ENCODE assay signal across 8 mouse cellular contexts in genomic region chr5:31295606-31296141, GRCm38 (mm10). TPM values are rescaled to one million over a fixed set of nuclear protein-coding genes. Genes with fewer than 3 reads are reported as not detected.
DNase-seq lines count a peak whose midpoint lies in the region; ATAC-seq and TF ChIP-seq lines count a peak whose summit lies in the region.

Gene Fndc4, minus strand, starts transcription at chr5:31296080.

- DNase-seq in lung, adult 2 months = peak; percentile 19
- no peak for DNase-seq in lung, postnatal 25 days (ENCODE audit: low spot score)
- DNase-seq in cerebellum, adult 8-10 months = peak; percentile 58
- DNase-seq in frontal cortex, adult 2 months (ENCODE audit: extremely low spot score in 1 of 2, low spot score in 1 of 2) = peak in 1 of 2 experiments; percentile 55
- peak; percentile 13 for DNase-seq in kidney, adult 2 months
- DNase-seq in liver, adult 2 months (ENCODE audit: extremely low read depth, low read depth, low spot score) = no peak

- no peaks in the 10 kb centered on the region for H3K9me3 ChIP-seq in neural tube, embryonic 14.5 days (ENCODE audit: control insufficient read depth, low read length)

- H3K79me2 ChIP-seq in liver, adult 2 months (ENCODE audit: control insufficient read depth, insufficient read depth, low read length) = peaks cover 5% of the 10 kb centered on the region; the same call in 1 of the 2 replicates

- WGBS in lung, adult 2 months = under 1% methylated on average over 46 of the region's 46 CpGs
- WGBS in kidney, adult 2 months = under 1% methylated on average over 46 of the region's 46 CpGs
- WGBS in liver, adult 2 months = under 1% methylated on average over 46 of the region's 46 CpGs
- 1% methylated on average over 18 of the region's 46 CpGs for WGBS in neural tube, embryonic 14.5 days

- peak within 1 kb of the TSS; percentile 51 for H3K4me3 ChIP-seq in lung, adult 2 months (replicated peaks; ENCODE audit: extremely low read depth, low read depth, low read length)
- peak within 1 kb of the TSS; percentile 51 for H3K4me3 ChIP-seq in kidney, adult 2 months (ENCODE audit: insufficient read depth, low read depth, low read length)
- peak within 1 kb of the TSS; percentile 68 for H3K4me3 ChIP-seq in liver, adult 2 months (ENCODE audit: insufficient read depth, low read depth, low read length)
- peak within 1 kb of the TSS; percentile 93 for H3K4me3 ChIP-seq in neural tube, embryonic 14.5 days (ENCODE audit: low read depth, low read length)

- H3K27me3 ChIP-seq in kidney, adult 2 months (replicated peaks; ENCODE audit: control insufficient read depth, insufficient read depth, low read length) = no peaks in the 10 kb centered on the region
- no peaks in the 10 kb centered on the region for H3K27me3 ChIP-seq in liver, adult 2 months (ENCODE audit: control insufficient read depth, insufficient read depth, low read length)
- no peaks in the 10 kb centered on the region for H3K27me3 ChIP-seq in neural tube, embryonic 14.5 days (ENCODE audit: control insufficient read depth, insufficient read depth, low read length)

- H3K36me3 ChIP-seq in kidney, adult 2 months (ENCODE audit: control insufficient read depth, insufficient read depth, low read length) = no peaks in the 10 kb centered on the region
- peaks cover 8% of the 10 kb centered on the region; the same call in 1 of the 2 replicates for H3K36me3 ChIP-seq in liver, adult 2 months (ENCODE audit: control insufficient read depth, insufficient read depth, low read length)
- H3K36me3 ChIP-seq in neural tube, embryonic 14.5 days (ENCODE audit: control insufficient read depth, insufficient read depth, low read length) = peaks cover 12% of the 10 kb centered on the region

- peaks cover 3% of the 10 kb centered on the region for H3K4me1 ChIP-seq in lung, adult 2 months (ENCODE audit: control insufficient read depth, insufficient read depth, low read length)
- no peaks in the 10 kb centered on the region; the same call in 1 of the 2 replicates for H3K4me1 ChIP-seq in kidney, adult 2 months (ENCODE audit: control insufficient read depth, insufficient read depth, low read length)
- H3K4me1 ChIP-seq in liver, adult 2 months (ENCODE audit: control insufficient read depth, insufficient read depth, low read length) = peaks cover 14% of the 10 kb centered on the region; the same call in 1 of the 2 replicates
- peaks cover 16% of the 10 kb centered on the region for H3K4me1 ChIP-seq in neural tube, embryonic 14.5 days (ENCODE audit: control insufficient read depth, insufficient read depth, low read length)

- no peak within 1 kb of the TSS for H3K27ac ChIP-seq in kidney, adult 2 months (ENCODE audit: insufficient read depth, low read depth, low read length)
- peak within 1 kb of the TSS; percentile 96 for H3K27ac ChIP-seq in liver, adult 2 months (replicated peaks; ENCODE audit: insufficient read depth, low read depth, low read length)
- peak within 1 kb of the TSS; percentile 82 for H3K27ac ChIP-seq in neural tube, embryonic 14.5 days (ENCODE audit: low read depth, low read length)

- no peak for TF ChIP-seq CTCF in lung, adult 2 months (IDR thresholded peaks at IDR 0.05; ENCODE audit: insufficient read depth, low read length)
- no peak for TF ChIP-seq CTCF in kidney, adult 2 months (conservative IDR thresholded peaks at IDR 0.05; ENCODE audit: insufficient read depth, insufficient read length, low read depth, low read length)
- no peak for TF ChIP-seq CTCF in liver, adult 2 months (IDR thresholded peaks at IDR 0.05; ENCODE audit: low read depth, low read length)

- H3K9ac ChIP-seq in liver, adult 2 months (ENCODE audit: low read depth, low read length) = peak within 1 kb of the TSS; percentile 93
- peak within 1 kb of the TSS; percentile 97 for H3K9ac ChIP-seq in neural tube, embryonic 14.5 days (replicated peaks; ENCODE audit: low read depth, low read length)

- H3K4me2 ChIP-seq in neural tube, embryonic 14.5 days (ENCODE audit: low read depth, low read length) = peak within 1 kb of the TSS; percentile 95

- no peak for TF ChIP-seq POLR2A in lung, adult 2 months (IDR thresholded peaks at IDR 0.05; ENCODE audit: borderline replicate concordance, extremely low read depth, low read depth, low read length)
- TF ChIP-seq POLR2A in kidney, adult 2 months (IDR thresholded peaks at IDR 0.05; ENCODE audit: low read depth, low read length) = no peak
- no peak for TF ChIP-seq POLR2A in liver, adult 2 months (IDR thresholded peaks at IDR 0.05; ENCODE audit: extremely low read depth, insufficient read depth, low read length)

- peak; percentile 81 for ATAC-seq in neural tube, embryonic 14.5 days (ENCODE audit: low read depth)
- ATAC-seq in megakaryocyte-erythroid progenitor cell, adult 5-6 weeks (replicated peaks; ENCODE audit: low FRiP score, low TSS enrichment, poor library complexity, severe bottlenecking) = no peak

RNA-seq across cellular contexts. Expression of gene Fndc4, which starts in this region (rescaled TPM):
- 11.7 and 17.8 TPM in 2 replicates for polyA plus RNA-seq in lung, adult 2 months (2012; rRNA removed)
- polyA plus RNA-seq in frontal cortex, adult 2 months (2012; rRNA removed) = 132 and 178 TPM in 2 replicates
- polyA plus RNA-seq in kidney, adult 2 months (2012; rRNA removed) = 8.8 and 14.0 TPM in 2 replicates
- 30.6 and 34.8 TPM in 2 replicates for total RNA-seq in liver, adult 2 months (2014; rRNA removed)
- polyA plus RNA-seq in liver, adult 2 months (2012; rRNA removed) = 90.7 and 97.7 TPM in 2 replicates
- 106 and 113 TPM in 2 replicates for polyA plus RNA-seq in neural tube, embryonic 14.5 days (2014; fragmentation: Nextera tagmentation; extraction: Ambion mirVana)
- 0.31 TPM in 1 of 2 replicates, not detected in the other for total RNA-seq in megakaryocyte-erythroid progenitor cell, adult 5-6 weeks (2014; fragmentation: Nextera tagmentation)
- total RNA-seq in megakaryocyte-erythroid progenitor cell, adult 5-6 weeks (2017) = not detected in 2 replicates

Comparison
In these comparisons a context has a peak if more than half of its experiments do, and no peak if none do; other contexts are left out.
1. RNA of gene Fndc4 (total RNA-seq): 30.6 to 34.8 TPM in liver, adult 2 months; 0.31 TPM in megakaryocyte-erythroid progenitor cell, adult 5-6 weeks; every median in the first group is over 10 times any median in the second.
2. DNase-seq: peak in lung, adult 2 months (single experiment), cerebellum, adult 8-10 months (single experiment) and kidney, adult 2 months (single experiment); none in lung, postnatal 25 days (single experiment) and liver, adult 2 months (single experiment).
3. Peak in every context shown above with its lines, with median percentiles within 50 percentile points of each other: H3K4me3 ChIP-seq.